Mouse (Mus musculus): ENCODE data around the gene Kctd4.
A peak's percentile ranks its signal among the peaks of the same experiment; 100 is the strongest.
"Not testable (repeated sequence)": the region's sequence is repeated elsewhere in the genome, so short reads cannot be mapped to it uniquely, and the experiment has no call there.

Gene Kctd4

GRCm38 (mm10) chr14:75954766-75955165 lies at the start of gene Kctd4:
Kctd4 (plus strand) TSS chr14:75955009.
- DNase-seq (ENCODE audit: low read depth, low spot score), result no peak

DNA sequence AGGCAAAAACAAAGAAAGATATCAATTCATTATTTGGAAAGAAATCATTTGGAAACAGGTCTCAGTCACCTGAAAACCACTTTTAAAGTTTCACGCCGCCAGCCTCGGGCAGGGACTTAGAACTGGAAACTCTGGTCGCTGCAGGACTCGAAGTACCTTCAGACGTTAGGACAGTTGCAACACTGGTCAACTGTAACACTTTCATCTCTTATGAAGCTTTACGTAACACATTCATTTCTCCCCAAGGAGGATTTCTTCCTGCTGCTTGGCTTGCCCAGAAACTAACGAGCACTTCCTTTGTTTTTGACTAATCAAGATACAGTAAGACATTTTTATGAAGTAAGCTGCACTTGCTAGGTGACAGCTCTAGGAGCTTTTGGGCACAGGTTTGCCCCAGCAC lies 47.9 kb upstream of the Kctd4 start:
- no peak for DNase-seq (ENCODE audit: low read depth, low spot score)

DNA sequence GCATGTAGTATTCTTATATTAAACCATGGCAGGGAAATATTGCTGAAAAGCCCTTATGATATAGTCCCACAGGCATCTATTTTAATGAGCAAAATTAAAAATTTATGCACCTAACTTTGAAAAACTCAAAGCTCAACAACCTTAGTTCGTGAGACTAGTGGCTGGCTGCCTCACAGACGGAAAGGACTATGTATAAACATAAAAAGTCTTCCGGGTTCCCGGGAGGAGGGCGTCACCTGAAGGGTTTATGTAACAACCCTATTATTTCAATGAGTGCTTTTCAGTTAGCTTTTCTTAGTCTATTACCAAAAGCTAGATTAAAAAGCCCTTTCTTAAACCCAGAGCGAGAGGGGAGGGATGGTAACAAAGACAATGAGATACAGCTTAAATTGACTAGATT lies 42.8 kb upstream of the Kctd4 start:
- DNase-seq (ENCODE audit: low read depth, low spot score), result no peak

DNA sequence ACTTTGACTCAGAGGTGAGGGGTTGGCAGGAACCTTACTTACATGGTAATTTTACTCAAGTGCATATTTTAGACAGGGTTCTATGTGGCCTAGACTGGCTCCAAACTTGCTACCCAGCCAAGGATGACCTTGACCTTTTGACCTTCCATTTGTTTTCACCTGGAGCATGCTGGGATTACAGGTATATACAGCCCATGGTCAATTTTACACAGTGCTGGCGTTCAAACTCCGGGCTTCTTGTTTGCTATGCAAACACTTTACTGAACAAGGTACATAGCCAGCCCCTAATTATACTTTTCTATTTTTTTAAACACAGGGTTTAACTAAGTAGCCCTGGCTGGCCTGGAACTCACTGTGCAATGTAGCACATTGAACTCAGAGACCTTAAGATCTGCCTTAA lies 42.1 kb upstream of the Kctd4 start:
- DNase-seq (ENCODE audit: low read depth, low spot score), result no peak

DNA sequence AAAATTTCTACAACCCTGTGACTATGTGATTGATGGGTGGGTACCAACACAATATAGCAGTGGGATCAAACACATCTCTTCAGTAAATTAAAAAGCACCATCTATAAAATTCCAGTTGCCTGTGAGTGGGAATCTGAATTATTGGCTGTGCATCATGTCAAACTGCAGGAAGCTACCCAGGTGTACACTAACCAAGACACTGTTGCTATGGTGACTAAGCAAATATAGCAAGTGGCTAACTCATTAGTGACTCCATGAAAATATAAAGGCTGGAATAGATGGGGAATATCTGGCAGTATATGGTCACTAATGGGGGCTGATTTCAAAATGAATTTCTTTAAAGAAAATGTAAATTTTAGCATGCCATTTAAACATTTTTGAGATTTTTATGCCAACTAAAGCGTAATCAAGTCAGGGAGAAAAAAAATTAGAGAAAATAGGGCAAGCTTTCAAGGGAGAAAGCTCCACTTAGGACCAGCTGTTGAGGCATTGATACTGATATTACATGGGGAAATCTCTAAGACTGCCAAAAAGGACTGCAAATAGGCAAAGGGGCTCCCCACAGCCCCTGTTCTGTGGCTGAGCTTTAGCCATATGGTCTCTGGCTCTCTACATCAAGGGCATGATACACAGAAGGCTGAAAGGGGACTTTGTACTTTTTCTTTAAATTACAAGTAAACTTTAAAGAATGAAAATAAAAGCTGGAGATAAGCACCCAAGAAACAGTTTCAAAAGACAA lies 31.3 kb upstream of the Kctd4 start:
- no peak for DNase-seq (ENCODE audit: low read depth, low spot score)

DNA sequence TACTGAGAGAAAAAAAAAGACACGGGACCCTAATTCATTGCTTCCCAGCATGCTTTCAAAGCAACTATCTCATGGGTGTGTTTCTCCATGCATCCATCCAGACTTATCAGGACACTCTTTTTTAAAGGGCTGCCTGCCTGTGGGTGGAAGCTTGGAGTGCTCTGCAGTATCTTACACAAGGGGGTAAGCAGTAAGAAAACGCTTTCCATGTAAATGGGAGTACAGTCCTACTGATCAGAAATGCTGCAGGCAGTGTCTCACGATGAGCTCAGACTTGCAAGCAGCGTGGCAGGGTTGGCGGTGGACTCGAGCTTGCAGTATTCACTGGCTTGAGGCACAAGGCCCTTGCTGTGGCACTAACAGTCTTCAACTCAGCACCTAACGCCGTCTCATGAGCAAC lies 25.1 kb upstream of the Kctd4 start:
- not testable (repeated sequence) for DNase-seq (ENCODE audit: low read depth, low spot score)

GRCm38 (mm10) chr14:75931266-75931665 lies 23.5 kb upstream of the Kctd4 start:
- no peak for DNase-seq (ENCODE audit: low read depth, low spot score)

GRCm38 (mm10) chr14:75934359-75934758 lies 20.4 kb upstream of the Kctd4 start:
- DNase-seq (ENCODE audit: low read depth, low spot score), result peak; percentile 50

DNA sequence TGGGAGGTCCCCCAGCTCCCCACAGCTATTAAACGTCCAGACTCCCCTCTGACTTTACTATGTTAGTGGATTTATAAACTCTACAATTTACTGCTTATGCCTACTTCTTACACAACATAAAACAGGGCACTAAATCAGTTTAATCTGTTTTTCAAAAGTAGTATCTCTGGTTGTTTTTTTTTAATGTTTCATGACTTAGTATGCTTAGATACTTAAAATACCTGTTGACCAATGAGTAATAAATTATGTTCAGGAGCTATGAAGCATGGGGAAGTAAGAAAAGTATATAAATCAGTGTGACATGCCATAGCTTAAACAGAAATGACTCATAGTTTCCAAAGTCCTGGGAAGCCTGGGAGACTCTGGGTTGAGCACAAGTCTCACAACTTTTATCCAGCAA lies 17.1 kb upstream of the Kctd4 start:
- DNase-seq (ENCODE audit: low read depth, low spot score), result peak; percentile 36

GRCm38 (mm10) chr14:75941500-75941899 lies 13.3 kb upstream of the Kctd4 start:
- no peak for DNase-seq (ENCODE audit: low read depth, low spot score)

DNA sequence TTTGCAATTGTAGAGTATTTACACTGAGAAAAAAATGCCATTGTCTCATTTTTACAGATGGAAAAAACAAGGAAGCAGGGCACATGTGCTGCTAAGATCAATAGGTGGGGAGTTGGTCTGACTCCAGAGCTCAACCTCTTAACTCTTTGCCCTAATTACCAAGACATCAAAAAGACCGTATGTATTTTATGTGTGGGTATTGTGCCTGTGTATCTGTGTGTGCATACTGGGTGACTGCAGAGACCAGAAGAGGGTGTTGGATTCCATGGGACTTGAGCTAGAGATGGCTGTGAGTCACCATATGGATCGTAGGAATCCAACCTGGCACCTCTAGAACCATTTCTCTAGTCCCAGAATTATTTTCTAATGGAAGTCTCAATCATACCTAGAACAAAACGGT lies 12.4 kb upstream of the Kctd4 start:
- no peak for DNase-seq (ENCODE audit: low read depth, low spot score)

DNA sequence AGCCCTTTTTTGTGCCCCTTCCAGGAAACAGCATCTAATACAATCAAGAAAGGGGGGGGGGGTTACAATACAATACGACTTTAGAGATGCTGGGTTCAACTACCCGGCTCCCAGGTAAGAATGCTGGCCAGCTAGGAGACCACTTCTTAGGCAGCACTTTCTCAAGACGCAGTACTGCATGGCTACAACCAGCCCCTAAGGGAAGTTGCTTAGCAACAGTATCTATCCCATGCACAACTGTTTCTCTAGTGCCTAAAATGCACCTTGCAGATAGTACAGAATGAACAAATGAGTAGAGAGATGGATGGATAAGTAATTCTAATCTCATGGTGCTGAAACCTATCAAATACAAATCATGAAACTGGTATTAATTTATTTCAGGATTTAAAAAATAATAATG lies 7.1 kb upstream of the Kctd4 start:
- no peak for DNase-seq (ENCODE audit: low read depth, low spot score)

DNA sequence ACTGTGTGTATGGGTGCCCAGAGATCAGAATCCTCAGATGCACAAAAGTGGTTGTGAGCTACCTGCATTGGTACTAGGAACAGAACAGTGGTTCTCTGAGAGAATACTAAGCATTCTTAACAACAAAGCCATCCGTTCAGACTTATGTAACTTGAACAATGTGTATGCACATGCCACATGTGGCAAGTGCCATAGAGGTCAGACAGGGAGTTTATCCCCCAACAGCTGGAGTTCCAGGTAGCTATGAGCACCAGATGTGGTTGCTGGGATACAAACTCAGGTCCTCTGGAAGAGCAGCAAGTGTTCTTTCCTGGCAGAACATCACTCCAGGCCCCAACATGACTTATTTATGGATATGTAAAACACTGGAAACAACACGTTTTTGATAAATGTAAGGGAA lies 1.8 kb upstream of the Kctd4 start:
- DNase-seq (ENCODE audit: low read depth, low spot score), result no peak

- DNase-seq (ENCODE audit: low read depth, low spot score), result no peak
These were observed 7.4 kb downstream of the Kctd4 start for GRCm38 (mm10) chr14:75962250-75962649.

- DNase-seq (ENCODE audit: low read depth, low spot score), result no peak
These were observed 8.4 kb downstream of the Kctd4 start for GRCm38 (mm10) chr14:75963215-75963614.

- no peak for DNase-seq (ENCODE audit: low read depth, low spot score)
These were observed 9.2 kb downstream of the Kctd4 start for GRCm38 (mm10) chr14:75964000-75964399.

DNA sequence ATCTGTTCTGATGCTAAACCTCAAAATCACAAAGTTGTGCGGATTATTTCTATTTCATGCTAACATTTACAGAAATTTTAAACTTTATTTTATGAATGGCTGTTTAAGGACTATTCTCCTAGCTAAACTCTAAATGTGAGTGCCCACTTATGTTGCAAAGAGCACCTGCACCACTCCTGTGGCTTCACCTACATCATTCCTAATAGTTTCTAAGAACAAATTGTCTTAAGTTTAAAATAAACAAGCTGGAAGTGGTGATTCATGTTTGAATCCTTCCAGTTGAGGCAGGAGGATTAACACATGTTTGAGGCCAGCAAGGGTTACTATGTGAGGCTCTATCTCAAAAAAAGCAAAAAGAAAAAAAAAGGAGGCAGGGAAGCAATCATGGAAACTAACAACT lies 9.6 kb downstream of the Kctd4 start:
- no peak for DNase-seq (ENCODE audit: low read depth, low spot score)

- peak; percentile 84 for DNase-seq (ENCODE audit: low read depth, low spot score)
These were observed 12.5 kb downstream of the Kctd4 start for GRCm38 (mm10) chr14:75967291-75967690.

DNA sequence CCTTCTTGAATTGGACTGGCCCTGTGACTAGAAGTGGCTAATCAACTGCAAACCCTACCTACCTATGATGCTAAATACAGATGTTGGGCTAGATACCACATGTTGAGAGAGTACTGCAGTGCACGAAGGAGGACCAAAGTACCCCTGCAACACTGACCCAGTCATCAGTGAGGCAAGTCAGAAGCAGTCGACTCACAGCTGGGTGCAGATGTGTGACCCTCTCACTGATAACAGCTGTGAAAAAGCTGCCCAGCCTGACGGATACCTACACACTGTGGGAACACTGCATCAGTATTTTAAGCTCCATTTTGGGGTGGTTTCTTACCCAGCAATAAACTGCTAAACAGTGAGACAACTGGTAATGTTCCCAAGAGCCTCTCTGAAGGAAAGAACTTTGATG lies 21.3 kb downstream of the Kctd4 start:
- no peak for DNase-seq (ENCODE audit: low read depth, low spot score)

- DNase-seq (ENCODE audit: low read depth, low spot score), result no peak
These were observed 26.4 kb downstream of the Kctd4 start for GRCm38 (mm10) chr14:75981231-75981630.

GRCm38 (mm10) chr14:75983891-75984290 lies 29.1 kb downstream of the Kctd4 start:
- no peak for DNase-seq (ENCODE audit: low read depth, low spot score)

DNA sequence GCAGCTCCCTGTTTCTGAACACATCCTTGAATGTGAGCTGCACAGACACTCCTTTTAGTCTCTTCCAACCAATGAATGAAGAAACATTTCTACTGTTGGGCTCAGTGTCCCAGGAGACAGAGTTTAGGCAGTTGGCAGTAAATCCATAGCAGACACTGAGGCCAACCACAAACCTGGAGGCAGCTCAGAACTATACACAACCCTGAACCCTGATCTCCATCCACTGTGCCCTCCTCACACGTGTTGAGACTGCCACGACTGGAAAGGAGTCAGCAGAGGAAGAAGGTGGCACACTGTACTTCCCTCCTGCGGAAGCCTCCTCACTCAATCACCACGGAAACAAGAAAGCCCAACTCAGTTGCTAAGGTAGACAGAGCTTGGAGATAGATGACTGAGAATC lies 30.3 kb downstream of the Kctd4 start:
- no peak for DNase-seq (ENCODE audit: low read depth, low spot score)

DNA sequence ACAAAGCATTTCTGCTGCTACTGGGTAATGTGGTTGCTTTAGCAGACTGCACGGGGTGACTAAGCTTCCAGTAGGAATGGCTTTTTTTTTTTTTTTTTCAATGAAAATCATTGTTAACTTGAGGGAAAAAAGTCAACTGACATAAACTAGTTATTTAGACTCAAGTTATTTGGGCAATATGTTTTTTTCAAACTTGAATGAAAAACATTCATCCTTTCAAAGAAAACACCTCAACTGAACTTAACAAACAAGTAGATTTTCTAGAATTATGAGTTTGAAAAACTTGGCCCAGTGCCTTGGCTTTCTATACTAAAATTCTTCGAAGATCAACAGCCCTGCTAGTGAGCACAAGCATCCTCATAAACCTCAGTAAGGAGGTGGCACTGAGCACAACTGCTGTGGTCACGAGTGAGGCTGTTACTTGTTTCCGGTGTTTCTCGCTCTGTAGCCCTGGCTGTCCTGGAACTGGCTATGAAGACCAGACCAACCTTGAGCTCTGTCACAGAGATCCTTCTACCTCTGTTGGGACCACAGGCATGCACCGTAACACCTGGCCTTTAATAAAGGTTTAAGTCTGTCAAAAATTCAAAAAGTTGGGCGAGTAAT lies 32.2 kb downstream of the Kctd4 start:
- no peak for DNase-seq (ENCODE audit: low read depth, low spot score)

GRCm38 (mm10) chr14:75989168-75989567 lies 34.4 kb downstream of the Kctd4 start:
- no peak for DNase-seq (ENCODE audit: low read depth, low spot score)
